Mouse (Mus musculus) myocyte (in vitro differentiated cells): ENCODE results near the gene Cct3.

ENCODE experiments used
- CEBPB ChIP-seq: IDR thresholded peaks from 2 replicates; pipeline ENCODE4 v1.6.1; 2011; ENCODE audit warnings: mild to moderate bottlenecking, moderate library complexity; ENCODE audit not compliant: poor library complexity, insufficient read depth, severe bottlenecking
- E2F4 ChIP-seq: IDR thresholded peaks from one replicate; pipeline ENCODE4 v1.6.1; 2011; ENCODE audit warnings: mild to moderate bottlenecking, control low read depth, moderate library complexity; ENCODE audit not compliant: insufficient read depth
- MAX ChIP-seq: IDR thresholded peaks from one replicate; pipeline ENCODE4 v1.6.1; 2011; ENCODE audit warnings: low read depth, mild to moderate bottlenecking, control low read depth
- MYOD1 ChIP-seq, 3 experiments: IDR thresholded peaks; one replicate each; pipeline ENCODE4 v1.6.1; 2011; ENCODE audit warnings: control low read depth in 2 of 3, low read depth in 2 of 3, mild to moderate bottlenecking in 2 of 3, moderate library complexity in 1 of 3; ENCODE audit not compliant: insufficient read length in 2 of 3, control insufficient read depth in 1 of 3
- MYOG ChIP-seq, 3 experiments: IDR thresholded peaks; one replicate each; pipeline ENCODE4 v1.6.1; 2011; ENCODE audit warnings: control low read depth in 2 of 3, low read depth in 2 of 3, mild to moderate bottlenecking in 2 of 3; ENCODE audit not compliant: insufficient read length in 2 of 3, control insufficient read depth in 1 of 3, insufficient read depth in 1 of 3
- POLR2A ChIP-seq: IDR thresholded peaks from one replicate; pipeline ENCODE4 v1.6.1; 2011; ENCODE audit warnings: low read depth, mild to moderate bottlenecking, control low read depth, moderate library complexity; ENCODE audit not compliant: insufficient read length
- POLR2AphosphoS2 ChIP-seq: IDR thresholded peaks from one replicate; pipeline ENCODE4 v1.6.1; 2011; ENCODE audit warnings: low read depth, control low read depth; ENCODE audit not compliant: insufficient read length
- REST ChIP-seq: IDR thresholded peaks from one replicate; pipeline ENCODE4 v1.6.1; 2011; ENCODE audit warnings: mild to moderate bottlenecking, control low read depth, moderate library complexity; ENCODE audit not compliant: insufficient read depth, insufficient read length
- SRF ChIP-seq: IDR thresholded peaks from one replicate; pipeline ENCODE4 v1.6.1; 2011; ENCODE audit warnings: low read depth; ENCODE audit not compliant: control insufficient read depth, insufficient read length
- TCF12 ChIP-seq: IDR thresholded peaks from one replicate; pipeline ENCODE4 v1.6.1; 2011; ENCODE audit warnings: mild to moderate bottlenecking, control low read depth; ENCODE audit not compliant: poor library complexity, insufficient read depth, severe bottlenecking
- TCF3 ChIP-seq: IDR thresholded peaks from one replicate; pipeline ENCODE4 v1.6.1; 2011; ENCODE audit warnings: low read depth, control low read depth; ENCODE audit not compliant: insufficient read length
- USF1 ChIP-seq: IDR thresholded peaks from one replicate; pipeline ENCODE4 v1.6.1; 2011; ENCODE audit warnings: low read depth, mild to moderate bottlenecking, control low read depth, moderate library complexity

DNA sequence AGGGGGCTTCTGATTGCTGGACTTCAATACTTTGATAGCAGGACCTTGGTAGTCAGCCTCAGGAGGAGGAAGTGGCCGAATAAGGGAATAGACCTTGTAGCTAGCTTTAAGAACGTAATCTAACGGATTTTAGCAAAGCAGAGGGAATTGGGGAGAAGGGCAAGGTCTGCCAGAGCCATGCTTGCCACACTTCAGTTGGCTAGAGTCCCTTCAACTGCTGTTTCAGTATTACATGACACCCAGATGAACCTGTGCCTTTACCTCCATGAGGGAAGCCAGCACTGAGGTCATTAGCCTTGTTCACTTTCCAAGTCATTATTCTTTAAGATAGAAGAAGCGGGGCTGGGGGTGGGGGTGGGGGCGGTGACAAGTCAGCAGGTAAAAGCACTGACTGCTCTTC, 27.9 kb upstream of the Cct3 start:
- no peak for TF ChIP-seq POLR2A
- no peak for TF ChIP-seq E2F4
- TF ChIP-seq MAX = no peak
- no peak for TF ChIP-seq POLR2AphosphoS2
- TF ChIP-seq TCF12 = no peak
- TF ChIP-seq USF1 = no peak
- TF ChIP-seq REST = no peak
- no peak for TF ChIP-seq TCF3
- TF ChIP-seq MYOD1 (IDR thresholded peaks at IDR 0.05; ENCODE audit: control insufficient read depth in 1 of 3, insufficient read length in 2 of 3, low read depth in 2 of 3) = no peak
- no peak for TF ChIP-seq MYOG (IDR thresholded peaks at IDR 0.05; ENCODE audit: control insufficient read depth in 1 of 3, insufficient read depth in 1 of 3, insufficient read length in 2 of 3, low read depth in 2 of 3)
- no peak for TF ChIP-seq SRF
- TF ChIP-seq CEBPB = no peak
